Comparison of ENCODE assay signal across 8 mouse cellular contexts in genomic region chr1:170588879-170589218, GRCm38 (mm10). TPM values are rescaled to one million over a fixed set of nuclear protein-coding genes. Genes with fewer than 3 reads are reported as not detected.
DNase-seq lines count a peak whose midpoint lies in the region; ATAC-seq and TF ChIP-seq lines count a peak whose summit lies in the region.

No protein-coding gene starts in this region.

- no peaks in the 10 kb centered on the region for H3K4me1 ChIP-seq in ES-Bruce4 (ENCODE audit: control insufficient read depth, insufficient read depth, low read length)
- H3K4me1 ChIP-seq in forebrain, embryonic 14.5 days (ENCODE audit: control insufficient read depth, insufficient read depth, low read length), result peaks cover 13% of the 10 kb centered on the region; the same call in 1 of the 2 replicates
- H3K4me1 ChIP-seq in limb, embryonic 11.5 days (ENCODE audit: control insufficient read depth, insufficient read depth, low read length), result 0 out of 2 replicates have a peak, but pooled peaks cover 4% of the 10 kb centered on the region
- H3K4me1 ChIP-seq in neural tube, embryonic 15.5 days, result peaks cover 27% of the 10 kb centered on the region

- H3K9me3 ChIP-seq in ES-Bruce4 (replicated peaks; ENCODE audit: control insufficient read depth, insufficient read depth, low read length, poor library complexity, severe bottlenecking), result no peaks in the 10 kb centered on the region
- no peaks in the 10 kb centered on the region for H3K9me3 ChIP-seq in forebrain, embryonic 14.5 days (replicated peaks; ENCODE audit: control insufficient read depth, low read length)
- H3K9me3 ChIP-seq in limb, embryonic 11.5 days (ENCODE audit: control insufficient read depth, low read length), result no peaks in the 10 kb centered on the region
- H3K9me3 ChIP-seq in neural tube, embryonic 15.5 days (replicated peaks), result no peaks in the 10 kb centered on the region

- TF ChIP-seq CTCF in ES-Bruce4 (IDR thresholded peaks at IDR 0.05; ENCODE audit: low read depth, low read length), result no peak

- H3K27me3 ChIP-seq in ES-Bruce4 (ENCODE audit: control insufficient read depth, insufficient read depth, low read length, poor library complexity, severe bottlenecking), result no peaks in the 10 kb centered on the region; the same call in 1 of the 2 replicates
- H3K27me3 ChIP-seq in forebrain, embryonic 14.5 days (replicated peaks; ENCODE audit: control insufficient read depth, insufficient read depth, low read length), result no peaks in the 10 kb centered on the region
- no peaks in the 10 kb centered on the region for H3K27me3 ChIP-seq in limb, embryonic 11.5 days (ENCODE audit: control insufficient read depth, insufficient read depth, low read length)
- peaks cover 4% of the 10 kb centered on the region; the same call in 1 of the 2 replicates for H3K27me3 ChIP-seq in neural tube, embryonic 15.5 days (replicated peaks)

- TF ChIP-seq EP300 in ES-Bruce4 (IDR thresholded peaks at IDR 0.05; ENCODE audit: insufficient read depth, low read depth, low read length), result no peak

- H3K36me3 ChIP-seq in ES-Bruce4 (ENCODE audit: control insufficient read depth, insufficient read depth, low read length, poor library complexity, severe bottlenecking), result no peaks in the 10 kb centered on the region
- no peaks in the 10 kb centered on the region for H3K36me3 ChIP-seq in forebrain, embryonic 14.5 days (ENCODE audit: control insufficient read depth, insufficient read depth, low read length)
- H3K36me3 ChIP-seq in limb, embryonic 11.5 days (ENCODE audit: control insufficient read depth, insufficient read depth, low read length), result no peaks in the 10 kb centered on the region; the same call in 1 of the 2 replicates
- peaks cover 4% of the 10 kb centered on the region; the same call in 1 of the 2 replicates for H3K36me3 ChIP-seq in neural tube, embryonic 15.5 days

- no peak for TF ChIP-seq POLR2A in ES-Bruce4 (IDR thresholded peaks at IDR 0.05; ENCODE audit: insufficient read depth, low read length)

- H3K9ac ChIP-seq in ES-Bruce4 (ENCODE audit: low read depth, poor library complexity, severe bottlenecking), result peak overlapping the region; percentile 71
- peak overlapping the region; percentile 91 for H3K9ac ChIP-seq in forebrain, embryonic 14.5 days (ENCODE audit: low read length)
- H3K9ac ChIP-seq in limb, embryonic 11.5 days (ENCODE audit: low read length), result peak overlapping the region; percentile 74
- peak overlapping the region; percentile 85 for H3K9ac ChIP-seq in neural tube, embryonic 15.5 days (replicated peaks)

- 7% methylated on average over 8 of the region's 8 CpGs for WGBS in forebrain, embryonic 14.5 days
- WGBS in limb, embryonic 11.5 days, result 5% methylated on average over 8 of the region's 8 CpGs
- WGBS in neural tube, embryonic 15.5 days, result 5% methylated on average over 8 of the region's 8 CpGs

- peak; percentile 29 for DNase-seq in embryo, embryonic 10.5 days (ENCODE audit: low spot score)
- no peak for DNase-seq in embryo, embryonic 10 days (ENCODE audit: low spot score)
- peak; percentile 41 for DNase-seq in forebrain, embryonic 14.5 days (ENCODE audit: low spot score)
- DNase-seq in limb, embryonic 11.5 days (ENCODE audit: low spot score), result no peak
- no peak for DNase-seq in embryo, embryonic 9.5 days (ENCODE audit: extremely low spot score)
- DNase-seq in left cerebral cortex, adult 8-10 months (ENCODE audit: low spot score in 2 of 2), result no peak

- peak overlapping the region; percentile 94 for H3K4me2 ChIP-seq in forebrain, embryonic 14.5 days (ENCODE audit: low read length)
- H3K4me2 ChIP-seq in limb, embryonic 11.5 days (ENCODE audit: low read depth, severe bottlenecking), result peak overlapping the region; percentile 97
- H3K4me2 ChIP-seq in neural tube, embryonic 15.5 days, result peak overlapping the region; percentile 95

- H3K4me3 ChIP-seq in ES-Bruce4 (ENCODE audit: low read depth, low read length), result peak overlapping the region; percentile 73
- H3K4me3 ChIP-seq in forebrain, embryonic 14.5 days (ENCODE audit: low read depth, low read length), result peak overlapping the region; percentile 89
- peak overlapping the region; percentile 79 for H3K4me3 ChIP-seq in limb, embryonic 11.5 days (ENCODE audit: low read depth, low read length)
- peak overlapping the region; percentile 91 for H3K4me3 ChIP-seq in neural tube, embryonic 15.5 days (replicated peaks)

- ATAC-seq in forebrain, embryonic 14.5 days, result peak; percentile 19; the same call in 1 of the 2 replicates
- ATAC-seq in limb, embryonic 11.5 days (ENCODE audit: insufficient number of reproducible peaks, low FRiP score, low TSS enrichment, low read depth), result peak; percentile 45
- ATAC-seq in neural tube, embryonic 15.5 days (ENCODE audit: low FRiP score), result peak; percentile 29

- no peak overlapping the region for H3K27ac ChIP-seq in ES-Bruce4 (ENCODE audit: insufficient read depth, low read length)
- H3K27ac ChIP-seq in forebrain, embryonic 14.5 days (ENCODE audit: low read depth, low read length), result no peak overlapping the region
- no peak overlapping the region for H3K27ac ChIP-seq in limb, embryonic 11.5 days (replicated peaks; ENCODE audit: low read depth, low read length)
- H3K27ac ChIP-seq in neural tube, embryonic 15.5 days (replicated peaks), result peak overlapping the region; percentile 69

RNA-seq across cellular contexts. Expression of gene Nos1ap, which starts 0.8 kb away (rescaled TPM):
- polyA plus RNA-seq in ES-Bruce4 (2011; ENCODE audit: insufficient read depth, insufficient read length, low read depth, missing spikeins), result 4.6 and 5.8 TPM in 2 replicates
- 8.4 and 11.3 TPM in 2 replicates for polyA plus RNA-seq in forebrain, embryonic 14.5 days (2014; fragmentation: Nextera tagmentation; extraction: Ambion mirVana)
- polyA plus RNA-seq in limb, embryonic 11.5 days (2014; fragmentation: Nextera tagmentation; extraction: Ambion mirVana), result 5.6 and 6.1 TPM in 2 replicates
- polyA plus RNA-seq in neural tube, embryonic 15.5 days (2015; fragmentation: Nextera tagmentation; extraction: Ambion mirVana), result 18.9 and 19.0 TPM in 2 replicates
- total RNA-seq in left cerebral cortex, adult 8-10 months (2022), result 100 to 1,000 TPM; 191 to 209 (median 206) TPM

RNA-seq across cellular contexts. Expression of gene Olfml2b, which starts 55.5 kb away (rescaled TPM):
- polyA plus RNA-seq in ES-Bruce4 (2011; ENCODE audit: insufficient read depth, insufficient read length, low read depth, missing spikeins), result 1.3 and 2.6 TPM in 2 replicates
- 9.7 and 10.7 TPM in 2 replicates for polyA plus RNA-seq in forebrain, embryonic 14.5 days (2014; fragmentation: Nextera tagmentation; extraction: Ambion mirVana)
- 13.8 and 14.7 TPM in 2 replicates for polyA plus RNA-seq in limb, embryonic 11.5 days (2014; fragmentation: Nextera tagmentation; extraction: Ambion mirVana)
- 7.0 and 8.0 TPM in 2 replicates for polyA plus RNA-seq in neural tube, embryonic 15.5 days (2015; fragmentation: Nextera tagmentation; extraction: Ambion mirVana)
- 1 to 10 TPM; 2.9 to 4.2 (median 3.9) TPM for total RNA-seq in left cerebral cortex, adult 8-10 months (2022)

Comparison
In these comparisons a context has a peak if more than half of its experiments do, and no peak if none do; other contexts are left out.
1. DNase-seq: peak in embryo, embryonic 10.5 days (single experiment) and forebrain, embryonic 14.5 days (single experiment); none in embryo, embryonic 10 days (single experiment), limb, embryonic 11.5 days (single experiment), embryo, embryonic 9.5 days (single experiment) and left cerebral cortex, adult 8-10 months (0 of 2).
2. Peak in every context shown above with its lines, with median percentiles within 50 percentile points of each other: H3K4me3 ChIP-seq, H3K9ac ChIP-seq, ATAC-seq and H3K4me2 ChIP-seq.